Mouse (Mus musculus): ENCODE results near the gene Esm1.

Esm1 gene

GRCm38 (mm10) chr13:113209624-113210023, at the start of gene Esm1:
Gene Esm1, plus strand, starts transcription at chr13:113209659.
- DNase-seq (ENCODE audit: low read depth, low spot score), result no peak

GRCm38 (mm10) chr13:113164252-113165005, 45.0 kb upstream of the Esm1 start:
- no peak for DNase-seq (ENCODE audit: low read depth, low spot score)

- no peak for DNase-seq (ENCODE audit: low read depth, low spot score)
Observed at GRCm38 (mm10) chr13:113168018-113168534, 41.4 kb upstream of the Esm1 start.

GRCm38 (mm10) chr13:113170256-113170655, 39.2 kb upstream of the Esm1 start:
- no peak for DNase-seq (ENCODE audit: low read depth, low spot score)

GRCm38 (mm10) chr13:113174162-113174561, 35.3 kb upstream of the Esm1 start:
- DNase-seq (ENCODE audit: low read depth, low spot score), result no peak

GRCm38 (mm10) chr13:113183310-113183709, 26.1 kb upstream of the Esm1 start:
- DNase-seq (ENCODE audit: low read depth, low spot score), result no peak

- no peak for DNase-seq (ENCODE audit: low read depth, low spot score)
Observed at GRCm38 (mm10) chr13:113183720-113184119, 25.7 kb upstream of the Esm1 start.

- DNase-seq (ENCODE audit: low read depth, low spot score), result no peak
Observed at GRCm38 (mm10) chr13:113196808-113197674, 12.4 kb upstream of the Esm1 start.

- no peak for DNase-seq (ENCODE audit: low read depth, low spot score)
Observed at GRCm38 (mm10) chr13:113197872-113198502, 11.5 kb upstream of the Esm1 start.

- DNase-seq (ENCODE audit: low read depth, low spot score), result no peak
Observed at GRCm38 (mm10) chr13:113199331-113199730, 10.1 kb upstream of the Esm1 start.

- DNase-seq (ENCODE audit: low read depth, low spot score), result no peak
Observed at GRCm38 (mm10) chr13:113200726-113201125, 8.7 kb upstream of the Esm1 start.

GRCm38 (mm10) chr13:113201631-113202030, 7.8 kb upstream of the Esm1 start:
- no peak for DNase-seq (ENCODE audit: low read depth, low spot score)

GRCm38 (mm10) chr13:113202184-113202583, 7.3 kb upstream of the Esm1 start:
- no peak for DNase-seq (ENCODE audit: low read depth, low spot score)

GRCm38 (mm10) chr13:113203146-113203545, 6.3 kb upstream of the Esm1 start:
- no peak for DNase-seq (ENCODE audit: low read depth, low spot score)

GRCm38 (mm10) chr13:113205346-113205745, 4.1 kb upstream of the Esm1 start:
- DNase-seq (ENCODE audit: low read depth, low spot score), result no peak

GRCm38 (mm10) chr13:113211345-113211744, 1.9 kb downstream of the Esm1 start:
- no peak for DNase-seq (ENCODE audit: low read depth, low spot score)

- no peak for DNase-seq (ENCODE audit: low read depth, low spot score)
Observed at GRCm38 (mm10) chr13:113212401-113212800, 2.9 kb downstream of the Esm1 start.

- no peak for DNase-seq (ENCODE audit: low read depth, low spot score)
Observed at GRCm38 (mm10) chr13:113213865-113214264, 4.4 kb downstream of the Esm1 start.

- no peak for DNase-seq (ENCODE audit: low read depth, low spot score)
Observed at GRCm38 (mm10) chr13:113221851-113222250, 12.4 kb downstream of the Esm1 start.

- peak; percentile 99 for DNase-seq (ENCODE audit: low read depth, low spot score)
Observed at GRCm38 (mm10) chr13:113224105-113224504, 14.6 kb downstream of the Esm1 start.

GRCm38 (mm10) chr13:113225811-113226210, 16.4 kb downstream of the Esm1 start, which contains the start of gene Gzmk:
Gene Gzmk, minus strand, starts transcription at chr13:113225908.
- peak; percentile 62 for DNase-seq (ENCODE audit: low read depth, low spot score)

- DNase-seq (ENCODE audit: low read depth, low spot score), result no peak
Observed at GRCm38 (mm10) chr13:113227076-113227475, 17.6 kb downstream of the Esm1 start.

All from R1 (cell line).